In genomic region chrX:170009016-170009750, GRCm38 (mm10) we compare ENCODE assay signal across 8 mouse cellular contexts. TPM values are rescaled to one million over a fixed set of nuclear protein-coding genes. Genes with fewer than 3 reads are reported as not detected.
DNase-seq lines count a peak whose midpoint lies in the region; ATAC-seq and TF ChIP-seq lines count a peak whose summit lies in the region.
"Not testable (repeated sequence)": the region's sequence is repeated elsewhere in the genome, so short reads cannot be mapped to it uniquely, and the experiment has no call there.

Gene Gm21887, plus strand, starts transcription at chrX:170009659.

- peak; percentile 97 for DNase-seq in 3T3-L1 (ENCODE audit: low read depth, low spot score)
- DNase-seq in adrenal gland, postnatal 36 days = peak; percentile 99 to 100
- peak; percentile 96 to 100 for DNase-seq in heart, adult 18-20 months
- DNase-seq in kidney, adult 2 months = peak; percentile 98
- peak; percentile 98 to 99 for DNase-seq in spleen, adult 2 months (ENCODE audit: low read depth in 1 of 2, low spot score in 2 of 2)

- peaks cover 47% of the 10 kb centered on the region for H3K9me3 ChIP-seq in embryonic facial prominence, embryonic 12.5 days
- H3K9me3 ChIP-seq in limb, embryonic 13.5 days = peaks cover 52% of the 10 kb centered on the region
- peaks cover 14% of the 10 kb centered on the region for H3K9me3 ChIP-seq in midbrain, embryonic 15.5 days

- peak; percentile 87 for ATAC-seq in embryonic facial prominence, embryonic 12.5 days (ENCODE audit: insufficient number of reproducible peaks, insufficient read depth, low FRiP score, low TSS enrichment)
- ATAC-seq in limb, embryonic 13.5 days (ENCODE audit: low FRiP score, low read depth) = peak; percentile 83
- ATAC-seq in midbrain, embryonic 15.5 days (replicated peaks) = peak; percentile 92

- not testable (repeated sequence) for H3K27me3 ChIP-seq in embryonic facial prominence, embryonic 12.5 days; kidney, adult 2 months (replicated peaks; ENCODE audit: control insufficient read depth, insufficient read depth, low read length); limb, embryonic 13.5 days; midbrain, embryonic 15.5 days (replicated peaks); spleen, adult 2 months (ENCODE audit: control insufficient read depth, insufficient read depth, low read length)

- not testable (repeated sequence) for H3K4me1 ChIP-seq in embryonic facial prominence, embryonic 12.5 days; kidney, adult 2 months (ENCODE audit: control insufficient read depth, insufficient read depth, low read length); limb, embryonic 13.5 days; midbrain, embryonic 15.5 days; spleen, adult 2 months (ENCODE audit: control insufficient read depth, insufficient read depth, insufficient read length)

- peak within 1 kb of the TSS; percentile 0; the same call in 1 of the 2 replicates for H3K4me2 ChIP-seq in embryonic facial prominence, embryonic 12.5 days (replicated peaks)
- H3K4me2 ChIP-seq in limb, embryonic 13.5 days (replicated peaks) = peak within 1 kb of the TSS; percentile 33
- peak within 1 kb of the TSS; percentile 4; the same call in 1 of the 2 replicates for H3K4me2 ChIP-seq in midbrain, embryonic 15.5 days

- H3K9ac ChIP-seq in embryonic facial prominence, embryonic 12.5 days = peak within 1 kb of the TSS; percentile 75
- H3K9ac ChIP-seq in limb, embryonic 13.5 days = peak within 1 kb of the TSS; percentile 72
- peak within 1 kb of the TSS; percentile 48 for H3K9ac ChIP-seq in midbrain, embryonic 15.5 days

- not testable (repeated sequence) for TF ChIP-seq CTCF in kidney, adult 2 months (conservative IDR thresholded peaks at IDR 0.05; ENCODE audit: insufficient read depth, insufficient read length, low read depth, low read length); spleen, adult 2 months (IDR thresholded peaks at IDR 0.05; ENCODE audit: extremely low read depth, insufficient read depth, insufficient read length, insufficient replicate concordance)

- not testable (repeated sequence) for TF ChIP-seq POLR2A in kidney, adult 2 months (IDR thresholded peaks at IDR 0.05; ENCODE audit: low read depth, low read length); spleen, adult 2 months (IDR thresholded peaks at IDR 0.05; ENCODE audit: low read depth, low read length)

- H3K4me3 ChIP-seq in embryonic facial prominence, embryonic 12.5 days = peak within 1 kb of the TSS; percentile 51
- peak within 1 kb of the TSS; percentile 72 for H3K4me3 ChIP-seq in kidney, adult 2 months (ENCODE audit: insufficient read depth, low read depth, low read length)
- H3K4me3 ChIP-seq in limb, embryonic 13.5 days = peak within 1 kb of the TSS; percentile 51
- peak within 1 kb of the TSS; percentile 44 for H3K4me3 ChIP-seq in midbrain, embryonic 15.5 days
- H3K4me3 ChIP-seq in spleen, adult 2 months (ENCODE audit: extremely low read depth, insufficient read depth, insufficient read length) = peak within 1 kb of the TSS; percentile 96

- peak within 1 kb of the TSS; percentile 84 for H3K27ac ChIP-seq in embryonic facial prominence, embryonic 12.5 days
- H3K27ac ChIP-seq in kidney, adult 2 months (ENCODE audit: insufficient read depth, low read depth, low read length) = peak within 1 kb of the TSS; percentile 19
- peak within 1 kb of the TSS; percentile 80 for H3K27ac ChIP-seq in limb, embryonic 13.5 days
- peak within 1 kb of the TSS; percentile 76 for H3K27ac ChIP-seq in midbrain, embryonic 15.5 days
- H3K27ac ChIP-seq in spleen, adult 2 months (ENCODE audit: insufficient read depth, low read length) = peak within 1 kb of the TSS; percentile 87

- peaks cover 15% of the 10 kb centered on the region for H3K36me3 ChIP-seq in embryonic facial prominence, embryonic 12.5 days
- H3K36me3 ChIP-seq in kidney, adult 2 months (ENCODE audit: control insufficient read depth, insufficient read depth, low read length); midbrain, embryonic 15.5 days (replicated peaks); spleen, adult 2 months (ENCODE audit: control insufficient read depth, insufficient read depth, low read length): not testable (repeated sequence)
- H3K36me3 ChIP-seq in limb, embryonic 13.5 days = peaks cover 21% of the 10 kb centered on the region

- 71% methylated on average over 116 of the region's 118 CpGs for WGBS in embryonic facial prominence, embryonic 12.5 days
- WGBS in kidney, adult 2 months = 91% methylated on average over 118 of the region's 118 CpGs
- 71% methylated on average over 116 of the region's 118 CpGs for WGBS in limb, embryonic 13.5 days
- 70% methylated on average over 116 of the region's 118 CpGs for WGBS in midbrain, embryonic 15.5 days
- 79% methylated on average over 116 of the region's 118 CpGs for WGBS in spleen, adult 2 months

RNA-seq across cellular contexts. Expression of gene Gm21887, which starts in this region (rescaled TPM):
- total RNA-seq in adrenal gland, postnatal 36 days (2021) = 100 to 1,000 TPM; 159 to 258 TPM
- polyA plus RNA-seq in embryonic facial prominence, embryonic 12.5 days (2016; fragmentation: Nextera tagmentation; extraction: Ambion mirVana) = 212 and 388 TPM in 2 replicates
- 10 to 100 TPM; 43.1 to 43.4 TPM for total RNA-seq in heart, adult 18-20 months (2021)
- 108 and 184 TPM in 2 replicates for polyA plus RNA-seq in kidney, adult 2 months (2012; rRNA removed)
- 209 and 230 TPM in 2 replicates for polyA plus RNA-seq in limb, embryonic 13.5 days (2015; fragmentation: Nextera tagmentation; extraction: Ambion mirVana)
- 187 and 227 TPM in 2 replicates for polyA plus RNA-seq in midbrain, embryonic 15.5 days (2015; fragmentation: Nextera tagmentation; extraction: Ambion mirVana)
- polyA plus RNA-seq in spleen, adult 2 months (2012; rRNA removed) = 605 and 1,690 TPM in 2 replicates

Comparison
In these comparisons a context has a peak if more than half of its experiments do, and no peak if none do; other contexts are left out.
1. Peak in every context shown above with its lines: DNase-seq, ATAC-seq, H3K4me3 ChIP-seq and H3K27ac ChIP-seq.
2. H3K27ac ChIP-seq: peak in every context shown above with its lines; median percentile 87 in spleen, adult 2 months; 84 in embryonic facial prominence, embryonic 12.5 days; 80 in limb, embryonic 13.5 days; 76 in midbrain, embryonic 15.5 days; 19 in kidney, adult 2 months.
3. H3K4me3 ChIP-seq: peak in every context shown above with its lines; median percentile 96 in spleen, adult 2 months; 72 in kidney, adult 2 months; 51 in embryonic facial prominence, embryonic 12.5 days; 51 in limb, embryonic 13.5 days; 44 in midbrain, embryonic 15.5 days.